Comparison of ENCODE assay signal across 37 mouse cellular contexts in the genomic region with DNA sequence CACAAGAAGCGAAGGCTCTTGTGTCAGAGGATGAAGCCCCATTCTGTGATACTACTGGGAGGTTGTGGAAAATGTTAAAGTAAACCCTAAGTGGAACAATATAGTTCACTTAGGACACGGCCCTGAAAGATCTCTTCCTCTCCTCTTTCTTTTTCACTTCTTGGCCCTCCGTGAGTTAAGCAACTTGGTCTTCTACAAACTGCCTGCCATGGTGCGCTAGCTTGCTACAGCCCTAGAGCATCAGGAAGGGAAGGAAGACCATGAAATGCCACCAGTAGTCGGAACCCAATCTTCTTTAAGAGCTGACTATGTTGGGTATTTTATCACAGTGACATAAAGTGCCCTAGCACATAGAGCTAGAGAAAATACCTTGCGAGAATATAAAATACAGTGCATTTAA. TPM values are rescaled to one million over a fixed set of nuclear protein-coding genes. Genes with fewer than 3 reads are reported as not detected.
"Had no signal": no experiment of that assay in that cellular context is flagged by ENCODE, and none has a peak within 500 bp of the region (broad histone marks: within the 10 kb centered on the region; RNA-seq: fewer than 3 reads in every experiment).

No protein-coding gene starts in this region.

- DNase-seq: gastrocnemius, adult 2 months; gastrocnemius, postnatal 10 days; gastrocnemius, postnatal 25 days; heart, adult 11 months; heart, adult 2 months; heart, postnatal 14 days; heart, postnatal 4 days; kidney, adult 18-20 months; kidney, adult 8-10 months; kidney, postnatal 10 days; kidney, postnatal 25 days; kidney, postnatal 4 days had no signal

- H3K4me1 ChIP-seq: heart, embryonic 13.5 days; heart, embryonic 15.5 days; hindbrain, embryonic 10.5 days; hindbrain, embryonic 12.5 days; intestine, embryonic 15.5 days; limb, embryonic 10.5 days; limb, embryonic 12.5 days had no signal

- H3K27me3 ChIP-seq: heart, embryonic 13.5 days; heart, embryonic 15.5 days; hindbrain, embryonic 12.5 days; intestine, embryonic 15.5 days; limb, embryonic 12.5 days had no signal

- H3K4me2 ChIP-seq: heart, embryonic 11.5 days; heart, embryonic 13.5 days; heart, embryonic 15.5 days; hindbrain, embryonic 12.5 days; hindbrain, embryonic 14.5 days; intestine, embryonic 15.5 days; limb, embryonic 12.5 days had no signal

- H3K9ac ChIP-seq: heart, embryonic 13.5 days; heart, embryonic 15.5 days; hindbrain, embryonic 12.5 days; hindbrain, embryonic 14.5 days; intestine, embryonic 15.5 days; limb, embryonic 12.5 days; liver, embryonic 14.5 days had no signal

- H3K4me3 ChIP-seq: gastrocnemius, adult 2 months; heart, adult 2 months; heart, embryonic 13.5 days; heart, embryonic 15.5 days; hindbrain, embryonic 10.5 days; hindbrain, embryonic 12.5 days; intestine, embryonic 15.5 days; layer of hippocampus, adult 2 months; left cerebral cortex, adult 2 months; limb, embryonic 10.5 days; limb, embryonic 12.5 days had no signal

- H3K9me3 ChIP-seq: heart, embryonic 13.5 days; heart, embryonic 15.5 days; hindbrain, embryonic 10.5 days; hindbrain, embryonic 12.5 days; intestine, embryonic 15.5 days; limb, embryonic 10.5 days; limb, embryonic 12.5 days had no signal

- H3K36me3 ChIP-seq: heart, embryonic 13.5 days; heart, embryonic 15.5 days; hindbrain, embryonic 10.5 days; hindbrain, embryonic 12.5 days; intestine, embryonic 15.5 days; limb, embryonic 10.5 days; limb, embryonic 12.5 days had no signal

- H3K27ac ChIP-seq: gastrocnemius, adult 2 months; heart, adult 2 months; heart, embryonic 13.5 days; heart, embryonic 15.5 days; hindbrain, embryonic 10.5 days; hindbrain, embryonic 12.5 days; hindbrain, embryonic 14.5 days; intestine, embryonic 15.5 days; layer of hippocampus, adult 2 months; left cerebral cortex, adult 2 months; limb, embryonic 10.5 days; limb, embryonic 12.5 days; liver, embryonic 14.5 days had no signal

- ATAC-seq: hindbrain, embryonic 16.5 days; inflammation-experienced regulatory T-cells, adult 6 months; intestine, embryonic 15.5 days; intestine, postnatal 0 days had no signal

RNA-seq across cellular contexts. Expression of gene Nme8, which starts 7.2 kb away (rescaled TPM):
- total RNA-seq: gastrocnemius, adult 2 months; gastrocnemius, postnatal 10 days; gastrocnemius, postnatal 25 days; gastrocnemius, postnatal 4 days; heart, adult 2 months; layer of hippocampus, adult 2 months; layer of hippocampus, postnatal 10 days; layer of hippocampus, postnatal 25 days; left cerebral cortex, adult 2 months; left cerebral cortex, postnatal 14 days; left cerebral cortex, postnatal 36 days; liver, adult 2 months had no signal
- polyA plus RNA-seq: frontal cortex, adult 2 months; heart, adult 2 months; heart, embryonic 11.5 days; hindbrain, embryonic 10.5 days; hindbrain, embryonic 12.5 days; inflammation-experienced regulatory T-cells, adult 6 months; intestine, embryonic 15.5 days; intestine, postnatal 0 days; kidney, embryonic 14.5 days; kidney, embryonic 16.5 days; limb, embryonic 10.5 days; limb, embryonic 12.5 days; limb, embryonic 14.5 days; liver, adult 2 months; liver, embryonic 14.5 days had no signal
